Mouse (Mus musculus) stomach, postnatal 0 days (tissue): ENCODE results near the gene Snx9.

ENCODE experiments used
- CTCF ChIP-seq: IDR thresholded peaks from 2 replicates; pipeline ENCODE4 v1.5.1; 2016; ENCODE audit warnings: antibody characterized with exemption, low read depth, mild to moderate bottlenecking, moderate library complexity
- EP300 ChIP-seq: optimal IDR thresholded peaks from 2 replicates; pipeline ENCODE3; 2016; ENCODE audit warnings: antibody characterized with exemption

- TF ChIP-seq EP300 (no peak), CTCF (no peak; the same call in 1 of the 2 replicates)
Measured at GRCm38 (mm10) chr17:5975099-5975977, 134.2 kb downstream of the Snx9 start.
